Mouse (Mus musculus): ENCODE results near the gene Tunar.

GRCm38 (mm10) chr12:105354772-105355171 lies 21.1 kb downstream of the Tunar start:
- TF ChIP-seq CTCF (IDR thresholded peaks at IDR 0.05; ENCODE audit: insufficient read depth, low read depth, low read length) = no peak
- no peak for TF ChIP-seq POLR2A (IDR thresholded peaks at IDR 0.05; ENCODE audit: insufficient read depth, low read depth, low read length)
